Mouse (Mus musculus) urinary bladder, postnatal 36 days (tissue): Measurements from ENCODE around the gene Dhx16.

Source experiments
- DNase-seq, 2 experiments: peaks; one replicate each; pipeline ENCODE4 v3.0.0; 2022; ENCODE audit warnings: low spot score in 2 of 2, mixed read lengths in 1 of 2

Dhx16 gene

DNA sequence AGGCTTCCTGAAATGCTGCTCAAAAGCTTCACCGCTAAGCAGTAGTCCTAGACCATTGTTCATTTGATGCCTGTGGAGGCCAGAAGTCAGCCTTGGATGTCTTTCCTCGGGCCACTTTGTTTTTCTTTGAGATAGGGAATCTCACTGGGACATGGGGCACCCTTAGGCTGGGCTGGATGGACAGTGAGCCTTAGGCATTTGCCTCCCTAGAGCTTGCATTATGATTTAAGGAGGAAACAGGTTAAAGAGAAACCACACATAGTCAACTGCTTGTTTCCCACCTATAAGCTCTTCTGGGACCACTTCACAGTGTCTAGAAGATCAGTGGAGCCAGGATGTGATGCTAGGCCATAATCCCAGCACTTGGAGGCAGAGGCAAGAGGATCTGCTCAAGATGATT is 19.8 kb upstream of the Dhx16 start:
- no peak for DNase-seq

GRCm38 (mm10) chr17:35860831-35861197 is 18.8 kb upstream of the Dhx16 start:
- DNase-seq: no peak

DNA sequence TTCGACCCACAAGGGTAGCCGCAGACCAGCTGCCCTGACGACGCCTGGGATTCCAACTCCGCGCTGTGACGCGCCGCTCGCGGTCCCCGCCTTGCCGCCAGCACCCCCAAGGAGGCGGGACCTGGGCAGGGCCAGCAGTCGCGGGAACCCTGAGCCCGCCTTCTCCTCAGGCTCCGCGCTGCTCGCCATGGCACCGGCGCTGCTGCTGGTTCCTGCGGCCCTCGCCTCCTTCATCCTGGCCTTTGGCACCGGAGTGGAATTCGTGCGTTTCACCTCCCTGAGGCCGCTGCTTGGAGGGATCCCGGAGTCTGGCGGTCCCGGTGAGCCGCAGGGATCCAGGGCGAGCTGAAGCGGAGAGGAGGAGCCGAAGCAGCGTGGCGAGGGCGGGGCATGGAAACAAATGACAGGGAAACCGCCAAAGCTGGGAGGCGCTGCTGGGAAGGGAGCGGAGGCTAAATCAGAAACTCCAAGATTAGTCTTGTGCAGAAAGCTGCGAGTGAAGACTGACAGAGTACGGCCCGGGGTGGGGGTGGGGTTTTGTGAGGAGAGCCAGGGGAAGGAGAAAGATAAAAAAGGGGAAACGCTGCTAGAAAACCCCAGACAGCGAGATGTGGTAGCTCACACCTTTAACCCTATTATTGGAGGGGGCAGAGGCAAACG is 18.3 kb upstream of the Dhx16 start, which contains the start of gene Nrm:
Gene Nrm, plus strand, starts transcription at position 121 of the 660 bp plus-strand sequence.
- peak; percentile 89 to 92 for DNase-seq

- no peak for DNase-seq
Measured at GRCm38 (mm10) chr17:35864832-35865353, 14.7 kb upstream of the Dhx16 start.

- DNase-seq: peak; percentile 49 to 67
Measured at GRCm38 (mm10) chr17:35865481-35866280, 13.9 kb upstream of the Dhx16 start, which contains the start of gene Ppp1r18. Gene Ppp1r18 (plus strand): TSS chr17:35865593.

DNA sequence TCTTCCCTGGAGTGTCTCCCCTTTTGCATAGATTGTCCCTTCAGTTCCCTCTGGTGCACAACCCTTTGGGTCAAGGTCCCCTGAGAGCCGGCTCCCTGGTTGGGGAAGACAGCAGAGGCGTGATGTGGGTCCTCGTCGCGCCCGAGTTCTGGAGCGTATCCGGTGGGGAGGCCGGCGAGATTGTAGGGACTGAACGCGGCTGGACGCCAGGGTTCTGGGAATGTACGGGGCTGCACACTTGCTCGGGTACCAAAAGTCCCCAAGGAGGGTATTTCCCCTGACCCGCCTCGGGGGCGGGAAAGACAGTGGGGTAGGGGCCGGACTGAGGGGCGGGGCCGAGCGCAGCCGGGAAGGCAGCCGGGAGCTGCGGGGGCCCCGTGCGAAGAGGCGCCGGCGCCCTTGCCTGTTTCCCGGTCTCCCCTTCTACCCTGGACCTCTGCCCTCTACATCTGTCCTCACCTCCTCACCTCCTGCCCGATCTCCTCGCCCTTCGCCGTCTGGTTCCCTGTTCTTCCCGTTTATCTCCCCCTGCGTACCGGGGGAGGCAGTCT is 13.3 kb upstream of the Dhx16 start:
- DNase-seq: peak; percentile 42 to 68

- DNase-seq: peak; percentile 20 to 39
Measured at GRCm38 (mm10) chr17:35866911-35867890, 12.4 kb upstream of the Dhx16 start.

DNA sequence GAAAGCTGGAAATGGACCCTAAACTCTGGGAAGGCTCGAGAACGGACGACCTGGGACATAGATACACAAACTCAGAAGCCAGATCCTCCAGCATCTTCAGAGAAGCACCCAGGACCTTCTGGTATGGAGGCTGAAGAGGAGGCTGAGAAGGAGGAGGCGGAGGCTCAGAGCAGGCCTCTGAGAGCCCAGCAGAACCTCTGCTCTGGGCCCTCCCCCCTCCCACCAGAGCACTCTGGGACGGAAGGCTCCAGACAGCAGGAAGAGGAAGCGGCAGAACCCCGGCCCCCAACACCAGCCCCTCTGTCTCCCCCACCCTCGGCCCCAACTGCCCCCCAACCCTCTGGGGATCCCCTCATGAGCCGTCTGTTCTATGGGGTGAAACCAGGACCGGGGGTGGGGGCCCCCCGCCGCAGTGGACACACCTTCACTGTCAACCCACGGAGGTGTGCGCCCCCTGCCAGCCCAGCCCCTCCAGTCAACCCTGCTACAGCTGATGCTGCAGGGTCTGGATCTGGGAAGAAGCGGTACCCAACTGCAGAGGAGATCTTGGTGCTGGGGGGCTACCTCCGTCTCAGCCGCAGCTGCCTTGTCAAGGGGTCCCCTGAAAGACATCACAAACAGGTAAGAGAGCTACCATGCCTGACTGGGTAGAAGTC is 11.3 kb upstream of the Dhx16 start:
- DNase-seq: no peak

- DNase-seq: no peak
Measured at GRCm38 (mm10) chr17:35868961-35869345, 10.7 kb upstream of the Dhx16 start.

- peak; percentile 23 to 50 for DNase-seq
Measured at GRCm38 (mm10) chr17:35869346-35870067, 10.1 kb upstream of the Dhx16 start.

GRCm38 (mm10) chr17:35870151-35870883 is 9.3 kb upstream of the Dhx16 start:
- DNase-seq: peak; percentile 23 to 54

GRCm38 (mm10) chr17:35870884-35871696 is 8.5 kb upstream of the Dhx16 start:
- no peak for DNase-seq

DNA sequence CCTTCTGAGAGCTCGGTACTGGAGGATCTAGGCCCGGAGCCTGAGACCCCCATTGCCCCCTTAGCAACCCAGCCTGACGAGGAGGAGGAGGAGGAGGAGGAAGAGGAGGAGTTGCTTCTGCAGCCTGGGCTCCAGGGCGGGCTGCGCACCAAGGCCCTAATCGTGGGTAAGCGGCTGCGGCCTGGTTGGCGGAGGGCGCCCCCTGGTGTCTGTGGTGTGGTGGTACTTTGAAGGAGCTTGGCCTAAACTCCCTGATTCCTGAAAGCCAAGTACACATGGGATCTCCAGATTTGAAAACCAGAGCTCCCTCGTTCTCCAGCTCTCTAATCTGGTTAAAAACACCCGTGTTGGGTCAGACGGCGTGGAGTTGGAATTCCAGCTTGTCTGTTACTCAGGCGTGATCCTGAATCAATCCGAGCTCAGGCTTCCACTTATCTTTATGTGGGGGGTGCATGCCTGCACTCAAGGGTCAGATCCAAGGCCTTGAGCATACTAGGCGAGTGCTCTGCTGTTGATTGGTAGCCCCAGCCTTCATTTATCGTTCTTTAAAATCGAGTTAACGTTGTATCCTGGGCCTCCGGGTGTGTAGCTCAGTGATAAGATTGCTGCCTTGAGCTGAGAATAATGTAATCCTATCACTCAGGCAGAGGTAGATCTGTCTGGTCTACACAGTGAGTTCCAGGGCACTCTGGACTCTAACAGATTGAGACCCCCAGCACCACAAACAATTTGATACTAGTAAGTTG is 5.7 kb upstream of the Dhx16 start:
- peak; percentile 84 to 89 for DNase-seq

GRCm38 (mm10) chr17:35874721-35875120 is 4.9 kb upstream of the Dhx16 start:
- DNase-seq: no peak

GRCm38 (mm10) chr17:35882924-35883323 is 3.3 kb downstream of the Dhx16 start:
- no peak for DNase-seq

GRCm38 (mm10) chr17:35883777-35884176 is 4.2 kb downstream of the Dhx16 start:
- no peak for DNase-seq

- no peak for DNase-seq
Measured at GRCm38 (mm10) chr17:35887725-35888124, 8.1 kb downstream of the Dhx16 start.
